Mouse (Mus musculus) olfactory bulb, adult 2 months (tissue): ENCODE data around the gene Olfr1418.

Experiments used
- CTCF ChIP-seq: fragments of 200-500 bp; IDR thresholded peaks from 2 replicates; pipeline ENCODE4 v1.5.1; 2012; ENCODE audit warnings: low read depth, mild to moderate bottlenecking, low read length, moderate library complexity; ENCODE audit not compliant: insufficient read depth
- POLR2A ChIP-seq: fragments of 200-500 bp; IDR thresholded peaks from 2 replicates; pipeline ENCODE4 v1.6.1; 2012; ENCODE audit warnings: mild to moderate bottlenecking, low read depth, low read length, moderate library complexity; ENCODE audit not compliant: insufficient read depth

GRCm38 (mm10) chr19:11816706-11817105 is 44.2 kb downstream of the Olfr1418 start:
- no peak for TF ChIP-seq CTCF
- TF ChIP-seq POLR2A: no peak
